Mouse (Mus musculus) megakaryocyte, embryonic 14.5 days (primary cell): Measurements from ENCODE around the gene Epdr1.

Source experiments
- FLI1 ChIP-seq: IDR thresholded peaks from 2 replicates; pipeline ENCODE4 v1.6.1; 2012; ENCODE audit warnings: low read length, inconsistent platforms, mixed read lengths
- GATA1 ChIP-seq: IDR thresholded peaks from 3 replicates; pipeline ENCODE4 v1.6.1; 2012; ENCODE audit warnings: mixed read lengths, low read length, inconsistent platforms, borderline replicate concordance

GRCm38 (mm10) chr13:19630768-19631709 is 11.3 kb upstream of the Epdr1 start:
- no peak for TF ChIP-seq GATA1
- TF ChIP-seq FLI1, result no peak
